Mouse (Mus musculus) bone marrow, adult 2 months (tissue): ENCODE data around the gene Sipa1l3.

Source experiments
- CTCF ChIP-seq: fragments of 200-500 bp; IDR thresholded peaks from 2 replicates; pipeline ENCODE4 v1.5.1; 2011; ENCODE audit warnings: low read length, control low read depth; ENCODE audit not compliant: control insufficient read depth, insufficient read depth
- POLR2A ChIP-seq: fragments of 200-500 bp; IDR thresholded peaks from 2 replicates; pipeline ENCODE4 v1.6.1; 2011; ENCODE audit warnings: low read depth, mild to moderate bottlenecking, control low read depth, low read length, borderline replicate concordance; ENCODE audit not compliant: control insufficient read depth

- TF ChIP-seq POLR2A: no peak
- TF ChIP-seq CTCF: no peak
These were observed 48.7 kb downstream of the Sipa1l3 start for GRCm38 (mm10) chr7:29469602-29470344.
